Mouse (Mus musculus) liver, embryonic 11.5 days (tissue): ENCODE results near the gene Ccm2. TPM values are rescaled to one million over a fixed set of nuclear protein-coding genes. Genes with fewer than 3 reads are reported as not detected.
A peak's percentile ranks its signal among the peaks of the same experiment; 100 is the strongest.
"Not testable (repeated sequence)": the region's sequence is repeated elsewhere in the genome, so short reads cannot be mapped to it uniquely, and the experiment has no call there.

Experiments used
- ATAC-seq: fragments of 200-750 bp; cut with Nextera tagmentation; replicated peaks from 2 replicates; pipeline ENCODE4 v1.8.0; 2017; ENCODE audit warnings: moderate number of reproducible peaks, mild to moderate bottlenecking, moderate TSS enrichment, moderate library complexity; ENCODE audit not compliant: low FRiP score
- DNase-seq: peaks from one replicate; pipeline ENCODE4 v3.0.0-alpha.2; 2017; ENCODE audit warnings: low spot score
- H3K27ac ChIP-seq: fragments of 300-500 bp; sonication (generic); 2 replicates; pipeline ENCODE4 v1.5.1; 2014; ENCODE audit warnings: mild to moderate bottlenecking, low read depth, low read length, control low read depth
- H3K27me3 ChIP-seq: fragments of 300-500 bp; sonication (generic); replicated peaks from 2 replicates; pipeline ENCODE4 v1.6.1; 2014; ENCODE audit warnings: low read length, mixed read lengths; ENCODE audit not compliant: control insufficient read depth, insufficient read depth
- H3K36me3 ChIP-seq: fragments of 300-500 bp; sonication (generic); 2 replicates; pipeline ENCODE4 v1.6.1; 2014; ENCODE audit warnings: mild to moderate bottlenecking, low read length, moderate library complexity, mixed read lengths; ENCODE audit not compliant: control insufficient read depth, insufficient read depth
- H3K4me1 ChIP-seq: fragments of 300-500 bp; sonication (generic); replicated peaks from 2 replicates; pipeline ENCODE4 v1.6.1; 2014; ENCODE audit warnings: low read length, mixed read lengths; ENCODE audit not compliant: control insufficient read depth, insufficient read depth
- H3K4me2 ChIP-seq: fragments of 300-500 bp; sonication (generic); 2 replicates; pipeline ENCODE4 v1.6.1; 2014; ENCODE audit warnings: mild to moderate bottlenecking, control low read depth, moderate library complexity
- H3K4me3 ChIP-seq: fragments of 300-500 bp; sonication (generic); 2 replicates; pipeline ENCODE4 v1.5.1; 2014; ENCODE audit warnings: low read depth, low read length, control low read depth
- H3K9ac ChIP-seq: fragments of 300-500 bp; sonication (generic); 2 replicates; pipeline ENCODE4 v1.6.1; 2014; ENCODE audit warnings: low read depth, low read length, control low read depth
- H3K9me3 ChIP-seq: fragments of 300-500 bp; sonication (generic); 2 replicates; pipeline ENCODE4 v1.6.1; 2016; ENCODE audit warnings: low read length, inconsistent platforms, mixed read lengths; ENCODE audit not compliant: control insufficient read depth
- WGBS: fragments of 180-500 bp; shearing (Covaris S2); extraction: QIAGEN DNeasy Blood & Tissue Kit; methylation state at CpG from one replicate; pipeline ENCODE4 v1.1.7; 2014; 5-methylcytosine and 5-hydroxymethylcytosine counted together
- polyA plus RNA-seq: library from polyadenylated mRNA; unstranded; fragments of >200 nt; fragmentation: Nextera tagmentation; extraction: Ambion mirVana; gene quantifications from 2 replicates; pipeline ENCODE4 v1.2.1, GENCODE M21; 2014

The Ccm2 gene
- polyA plus RNA-seq, 1 experiment from 2014 or later = 82.1 TPM

DNA sequence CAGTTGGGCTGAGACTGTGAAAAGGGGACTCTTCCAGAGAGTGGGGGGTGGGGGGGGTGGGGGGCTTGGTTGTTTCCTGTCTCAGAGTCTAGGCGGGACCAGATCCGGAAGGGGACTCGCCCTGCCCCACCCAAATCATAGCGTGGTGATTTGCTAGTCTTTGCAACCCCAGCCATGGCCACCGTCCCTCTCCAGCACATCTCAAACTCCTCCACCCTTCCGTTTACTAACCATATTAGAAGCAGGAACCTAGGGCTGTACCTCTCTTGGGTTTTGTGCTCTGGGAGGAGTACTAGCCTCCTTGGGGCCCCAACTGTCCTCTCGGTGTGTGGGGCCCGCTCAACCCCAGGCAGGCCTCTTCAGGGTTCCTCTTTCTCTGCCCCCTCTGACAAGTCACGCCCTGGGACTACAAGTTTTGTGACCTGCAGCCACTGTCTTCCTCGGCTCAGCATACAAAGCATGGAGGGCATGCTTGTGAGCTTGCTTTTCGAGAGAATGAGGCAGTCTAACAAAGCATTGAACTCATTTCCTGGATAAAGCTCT, 27.1 kb upstream of the Ccm2 start:
- DNase-seq (no peak), ATAC-seq (0 out of 2 replicates have a peak, but pooled peaks have one; percentile 29)
- no peak overlapping the region for H3K9ac ChIP-seq
- peak overlapping the region; percentile 12 for H3K4me2 ChIP-seq
- H3K4me3 ChIP-seq = peak overlapping the region; percentile 3; the same call in 1 of the 2 replicates
- peaks cover 5% of the 10 kb centered on the region; the same call in 1 of the 2 replicates for H3K36me3 ChIP-seq
- WGBS = 35% methylated on average over 11 of the region's 11 CpGs
- H3K9me3 ChIP-seq = no peaks in the 10 kb centered on the region
- no peak overlapping the region for H3K27ac ChIP-seq
- H3K4me1 ChIP-seq = peaks cover 3% of the 10 kb centered on the region; the same call in 1 of the 2 replicates
- no peaks in the 10 kb centered on the region for H3K27me3 ChIP-seq

DNA sequence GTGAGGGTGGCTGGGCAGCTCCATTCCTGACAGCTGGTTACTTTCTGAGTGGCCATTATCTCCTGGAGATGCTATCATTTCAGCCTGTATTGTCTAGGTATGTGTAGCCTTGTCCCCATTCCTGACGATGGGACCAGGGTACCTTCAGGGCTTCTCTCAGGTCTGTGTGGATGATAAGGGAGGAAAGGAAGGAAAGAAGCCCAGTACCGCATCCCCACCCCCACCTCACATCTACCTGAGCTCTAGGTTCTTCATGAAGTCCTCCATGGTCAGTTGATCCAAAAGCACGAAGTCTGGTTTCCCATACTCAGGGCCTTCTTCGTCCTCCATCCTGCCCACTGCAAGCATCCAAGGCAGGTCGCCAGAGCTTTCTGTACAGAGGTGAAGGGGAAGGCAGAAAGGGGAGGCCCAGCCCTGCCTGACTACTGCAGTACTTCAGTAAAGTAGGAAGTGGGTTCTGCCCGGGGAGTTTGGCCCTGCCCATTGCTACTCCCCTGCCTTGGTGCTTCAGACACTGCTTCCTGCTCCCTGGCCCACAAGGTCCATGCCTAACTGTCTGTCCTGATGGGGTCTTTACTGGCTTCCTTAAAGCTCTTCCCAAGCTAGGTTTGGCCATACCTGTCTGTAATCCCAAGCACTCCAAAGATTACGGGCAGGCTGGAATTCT, 26.0 kb upstream of the Ccm2 start, which contains the start of gene Myo1g:
Gene Myo1g (minus strand): TSS at position 459 of the 667 bp plus-strand sequence.
- Histone ChIP-seq H3K9me3 (no peaks in the 10 kb centered on the region), H3K4me2 (peak within 1 kb of the TSS; percentile 12), H3K4me3 (peak within 1 kb of the TSS; percentile 3), H3K9ac (no peak within 1 kb of the TSS), H3K27me3 (no peaks in the 10 kb centered on the region), H3K36me3 (peaks cover 16% of the 10 kb centered on the region), H3K4me1 (peaks cover 3% of the 10 kb centered on the region; the same call in 1 of the 2 replicates), H3K27ac (no peak within 1 kb of the TSS)
- WGBS = 46% methylated on average over 7 of the region's 7 CpGs
- DNase-seq (no peak), ATAC-seq (no peak)

GRCm38 (mm10) chr11:6522782-6523525, 23.7 kb upstream of the Ccm2 start:
- H3K27me3 ChIP-seq = no peaks in the 10 kb centered on the region
- H3K9me3 ChIP-seq = no peaks in the 10 kb centered on the region
- H3K4me2 ChIP-seq = no peak overlapping the region
- WGBS = 66% methylated on average over 9 of the region's 9 CpGs
- H3K4me1 ChIP-seq = peaks cover 8% of the 10 kb centered on the region
- no peak overlapping the region for H3K27ac ChIP-seq
- ATAC-seq (no peak), DNase-seq (no peak)
- H3K4me3 ChIP-seq = no peak overlapping the region
- H3K9ac ChIP-seq = no peak overlapping the region
- H3K36me3 ChIP-seq = peaks cover 25% of the 10 kb centered on the region

DNA sequence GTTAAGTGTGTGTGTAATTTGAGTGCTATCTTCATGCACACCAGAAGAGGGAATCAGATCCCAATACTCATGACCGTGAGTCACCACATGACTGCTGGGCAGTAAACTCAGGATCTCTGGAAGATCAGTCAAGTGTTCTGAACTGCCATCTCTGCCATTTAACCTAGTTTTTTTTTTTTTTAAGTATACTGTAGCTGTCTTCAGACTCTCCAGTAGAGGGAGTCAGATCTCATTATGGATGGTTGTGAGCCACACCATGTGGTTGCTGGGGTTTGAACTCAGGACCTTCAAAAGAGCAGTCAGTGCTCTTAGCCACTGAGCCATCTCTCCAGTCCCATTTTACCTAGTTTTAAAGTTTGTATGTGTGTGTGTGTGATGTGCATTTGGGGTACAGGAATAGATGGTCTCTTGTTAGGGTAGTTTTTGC, 23.0 kb upstream of the Ccm2 start:
- H3K9ac ChIP-seq = no peak overlapping the region
- DNase-seq (no peak), ATAC-seq (no peak)
- no peaks in the 10 kb centered on the region for H3K27me3 ChIP-seq
- H3K4me2 ChIP-seq = no peak overlapping the region
- WGBS = 44% methylated on average over 1 of the region's 1 CpGs
- peaks cover 8% of the 10 kb centered on the region for H3K4me1 ChIP-seq
- H3K27ac ChIP-seq = no peak overlapping the region
- H3K36me3 ChIP-seq = peaks cover 25% of the 10 kb centered on the region
- H3K9me3 ChIP-seq = no peaks in the 10 kb centered on the region
- H3K4me3 ChIP-seq = no peak overlapping the region

- ATAC-seq = no peak
- Histone ChIP-seq H3K4me3 (no peak overlapping the region), H3K4me2 (no peak overlapping the region; the same call in 1 of the 2 replicates), H3K36me3 (peaks cover 25% of the 10 kb centered on the region), H3K9ac (no peak overlapping the region), H3K9me3 (no peaks in the 10 kb centered on the region), H3K27ac (no peak overlapping the region; the same call in 1 of the 2 replicates), H3K27me3 (no peaks in the 10 kb centered on the region), H3K4me1 (peaks cover 8% of the 10 kb centered on the region)
- 80% methylated on average over 8 of the region's 8 CpGs for WGBS
- no peak for DNase-seq
Observed at GRCm38 (mm10) chr11:6524165-6524879, 22.4 kb upstream of the Ccm2 start.

DNA sequence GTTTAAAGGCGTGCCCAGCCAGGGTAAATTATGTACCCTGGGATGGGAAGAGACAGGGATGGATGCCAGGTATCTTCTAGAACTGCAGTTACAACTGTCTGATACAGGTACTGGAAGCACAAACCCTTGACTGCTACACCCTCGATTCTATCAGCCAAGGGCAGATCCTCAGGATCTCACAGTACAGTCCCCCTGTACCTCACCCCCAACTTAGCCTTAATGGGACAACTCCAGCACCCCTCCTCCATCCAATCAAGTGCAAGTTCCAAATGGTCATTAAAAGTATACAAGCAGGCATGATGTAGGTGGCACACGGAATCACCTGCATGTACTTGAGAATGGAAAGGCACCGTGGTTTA, 21.8 kb upstream of the Ccm2 start:
- ATAC-seq (no peak), DNase-seq (no peak)
- no peaks in the 10 kb centered on the region for H3K27me3 ChIP-seq
- peak overlapping the region; percentile 8; the same call in 1 of the 2 replicates for H3K27ac ChIP-seq
- H3K9me3 ChIP-seq = no peaks in the 10 kb centered on the region
- H3K4me2 ChIP-seq = no peak overlapping the region; the same call in 1 of the 2 replicates
- 87% methylated on average over 4 of the region's 4 CpGs for WGBS
- no peak overlapping the region for H3K9ac ChIP-seq
- H3K4me3 ChIP-seq = no peak overlapping the region
- peaks cover 25% of the 10 kb centered on the region for H3K36me3 ChIP-seq
- peaks cover 5% of the 10 kb centered on the region for H3K4me1 ChIP-seq

DNA sequence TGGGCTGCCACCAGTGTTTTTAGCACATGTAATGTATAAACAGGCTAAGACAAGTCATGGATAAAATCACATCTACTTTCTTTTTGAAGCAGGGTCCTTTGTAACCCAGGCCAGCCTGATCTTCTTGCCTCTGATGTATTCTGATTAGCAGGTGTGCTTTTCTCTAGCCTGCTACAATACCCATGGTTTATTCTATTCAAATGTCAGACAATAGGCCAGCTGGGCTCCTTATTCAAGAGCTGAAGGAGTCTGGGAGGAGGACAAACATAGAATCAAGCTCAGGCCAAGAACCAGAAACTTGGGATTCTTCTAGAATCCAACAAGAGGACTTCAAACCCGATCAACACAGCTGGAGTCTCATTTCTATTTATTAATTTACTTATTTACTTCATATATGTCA, 21.4 kb upstream of the Ccm2 start:
- ATAC-seq (no peak), DNase-seq (no peak)
- Histone ChIP-seq H3K9ac (no peak overlapping the region), H3K36me3 (peaks cover 25% of the 10 kb centered on the region), H3K27ac (0 out of 2 replicates have a peak overlapping the region, but pooled peaks have one; percentile 8), H3K4me2 (no peak overlapping the region), H3K4me1 (peaks cover 5% of the 10 kb centered on the region), H3K4me3 (no peak overlapping the region), H3K27me3 (no peaks in the 10 kb centered on the region), H3K9me3 (no peaks in the 10 kb centered on the region)
- 88% methylated on average over 1 of the region's 1 CpGs for WGBS

GRCm38 (mm10) chr11:6526526-6527255, 20.0 kb upstream of the Ccm2 start:
- Histone ChIP-seq H3K4me2 (peak overlapping the region; percentile 66), H3K9ac (peak overlapping the region; percentile 74)
- 43% methylated on average over 10 of the region's 16 CpGs for WGBS

More at GRCm38 (mm10) chr11:6526526-6527255, 20.0 kb upstream of the Ccm2 start:
- not testable (repeated sequence) for ATAC-seq, H3K9me3 ChIP-seq, H3K27me3 ChIP-seq, H3K4me1 ChIP-seq, DNase-seq
- H3K27ac ChIP-seq = peak overlapping the region; percentile 83
- peak overlapping the region; percentile 77 for H3K4me3 ChIP-seq
- peaks cover 25% of the 10 kb centered on the region for H3K36me3 ChIP-seq
